ENCODE assay signal across 31 mouse cellular contexts in genomic region chr6:86445551-86445950, GRCm38 (mm10). TPM values are rescaled to one million over a fixed set of nuclear protein-coding genes. Genes with fewer than 3 reads are reported as not detected.
"Had no signal": no experiment of that assay in that cellular context is flagged by ENCODE, and none has a peak within 500 bp of the region (broad histone marks: within the 10 kb centered on the region; RNA-seq: fewer than 3 reads in every experiment).

No protein-coding gene starts in this region.

- H3K9ac ChIP-seq: hindbrain, embryonic 14.5 days; intestine, embryonic 15.5 days; limb, embryonic 12.5 days; liver, embryonic 13.5 days had no signal

- ATAC-seq: hindbrain, embryonic 16.5 days; inflammation-experienced regulatory T-cells, adult 6 months; intestine, embryonic 15.5 days; intestine, postnatal 0 days had no signal

- H3K9me3 ChIP-seq: hindbrain, embryonic 10.5 days; intestine, embryonic 15.5 days; limb, embryonic 10.5 days; limb, embryonic 12.5 days; liver, embryonic 13.5 days had no signal

- H3K4me2 ChIP-seq: hindbrain, embryonic 14.5 days; intestine, embryonic 15.5 days; limb, embryonic 12.5 days; liver, embryonic 11.5 days; liver, embryonic 13.5 days had no signal

- H3K27me3 ChIP-seq: intestine, embryonic 15.5 days; limb, embryonic 12.5 days; liver, embryonic 13.5 days had no signal

- H3K4me1 ChIP-seq: hindbrain, embryonic 10.5 days; intestine, embryonic 15.5 days; limb, embryonic 10.5 days; limb, embryonic 12.5 days; liver, embryonic 13.5 days had no signal

- DNase-seq: gastrocnemius, adult 2 months; gastrocnemius, postnatal 10 days; gastrocnemius, postnatal 25 days; heart, adult 2 months; heart, postnatal 10 days; heart, postnatal 4 days; kidney, adult 18-20 months; kidney, adult 8-10 months; kidney, postnatal 10 days; kidney, postnatal 25 days; kidney, postnatal 4 days; liver; liver, embryonic 13.5 days had no signal

- H3K27ac ChIP-seq: gastrocnemius, adult 2 months; heart, adult 2 months; hindbrain, embryonic 10.5 days; hindbrain, embryonic 14.5 days; intestine, embryonic 15.5 days; layer of hippocampus, adult 2 months; left cerebral cortex, adult 2 months; limb, embryonic 10.5 days; limb, embryonic 12.5 days; liver, embryonic 13.5 days had no signal

- H3K4me3 ChIP-seq: gastrocnemius, adult 2 months; heart, adult 2 months; hindbrain, embryonic 10.5 days; intestine, embryonic 15.5 days; layer of hippocampus, adult 2 months; left cerebral cortex, adult 2 months; limb, embryonic 10.5 days; limb, embryonic 12.5 days; liver, embryonic 13.5 days had no signal

RNA-seq across cellular contexts. Expression of gene Gm44790, which starts 19.1 kb away (rescaled TPM):
- total RNA-seq: gastrocnemius, postnatal 10 days; gastrocnemius, postnatal 25 days; gastrocnemius, postnatal 4 days; granulocyte monocyte progenitor cell, adult 5-6 weeks; heart, adult 2 months; heart, postnatal 4 days; layer of hippocampus, adult 2 months; layer of hippocampus, postnatal 10 days; left cerebral cortex, adult 2 months; left cerebral cortex, postnatal 36 days had no signal
- polyA plus RNA-seq: heart, adult 2 months; heart, embryonic 14.5 days; hindbrain, embryonic 10.5 days; hindbrain, embryonic 14.5 days; hindbrain, embryonic 16.5 days; inflammation-experienced regulatory T-cells, adult 6 months; intestine, embryonic 15.5 days; intestine, postnatal 0 days; kidney, embryonic 14.5 days; kidney, embryonic 16.5 days; limb, embryonic 10.5 days; limb, embryonic 12.5 days; liver, embryonic 11.5 days; liver, embryonic 13.5 days had no signal
